Mouse (Mus musculus) limb, embryonic 11.5 days (tissue): ENCODE measurements around the gene Bcl9. TPM values are rescaled to one million over a fixed set of nuclear protein-coding genes. Genes with fewer than 3 reads are reported as not detected.

Experiments used
- ATAC-seq: fragments of 200-750 bp; cut with Nextera tagmentation; 2 replicates; pipeline ENCODE4 v1.8.0; 2017; ENCODE audit warnings: low read depth; ENCODE audit not compliant: insufficient number of reproducible peaks, low FRiP score, low TSS enrichment
- DNase-seq: peaks from one replicate; pipeline ENCODE4 v3.0.0-alpha.2; 2015; ENCODE audit warnings: low spot score
- H3K27ac ChIP-seq: fragments of 300-500 bp; sonication (generic); replicated peaks from 2 replicates; pipeline ENCODE4 v1.5.1; 2014; ENCODE audit warnings: low read depth, mild to moderate bottlenecking, low read length
- H3K27me3 ChIP-seq: fragments of 300-500 bp; sonication (generic); 2 replicates; pipeline ENCODE4 v1.6.1; 2014; ENCODE audit warnings: mild to moderate bottlenecking, low read length, mixed read lengths; ENCODE audit not compliant: control insufficient read depth, insufficient read depth
- H3K36me3 ChIP-seq: fragments of 300-500 bp; sonication (generic); 2 replicates; pipeline ENCODE4 v1.6.1; 2014; ENCODE audit warnings: mild to moderate bottlenecking, low read length, moderate library complexity, mixed read lengths; ENCODE audit not compliant: control insufficient read depth, insufficient read depth
- H3K4me1 ChIP-seq: fragments of 300-500 bp; sonication (generic); 2 replicates; pipeline ENCODE4 v1.6.1; 2014; ENCODE audit warnings: low read length, mixed read lengths; ENCODE audit not compliant: control insufficient read depth, insufficient read depth
- H3K4me2 ChIP-seq: fragments of 300-500 bp; sonication (generic); 2 replicates; pipeline ENCODE4 v1.6.1; 2014; ENCODE audit warnings: low read depth, mild to moderate bottlenecking, moderate library complexity; ENCODE audit not compliant: severe bottlenecking
- H3K4me3 ChIP-seq: fragments of 300-500 bp; sonication (generic); 2 replicates; pipeline ENCODE4 v1.5.1; 2014; ENCODE audit warnings: low read depth, low read length
- H3K9ac ChIP-seq: fragments of 300-500 bp; sonication (generic); 2 replicates; pipeline ENCODE4 v1.6.1; 2014; ENCODE audit warnings: mild to moderate bottlenecking, low read length
- H3K9me3 ChIP-seq: fragments of 300-500 bp; sonication (generic); 2 replicates; pipeline ENCODE4 v1.6.1; 2016; ENCODE audit warnings: low read length; ENCODE audit not compliant: control insufficient read depth
- WGBS: fragments of 180-500 bp; shearing (Covaris S2); extraction: QIAGEN DNeasy Blood & Tissue Kit; methylation state at CpG from one replicate; pipeline ENCODE4 v1.1.7; 2014; 5-methylcytosine and 5-hydroxymethylcytosine counted together
- polyA plus RNA-seq: library from polyadenylated mRNA; unstranded; fragments of >200 nt; fragmentation: Nextera tagmentation; extraction: Ambion mirVana; gene quantifications from 2 replicates; pipeline ENCODE4 v1.2.1, GENCODE M21; 2014

Bcl9 gene
- polyA plus RNA-seq, 1 experiment from 2014 or later = 76.8 TPM

DNA sequence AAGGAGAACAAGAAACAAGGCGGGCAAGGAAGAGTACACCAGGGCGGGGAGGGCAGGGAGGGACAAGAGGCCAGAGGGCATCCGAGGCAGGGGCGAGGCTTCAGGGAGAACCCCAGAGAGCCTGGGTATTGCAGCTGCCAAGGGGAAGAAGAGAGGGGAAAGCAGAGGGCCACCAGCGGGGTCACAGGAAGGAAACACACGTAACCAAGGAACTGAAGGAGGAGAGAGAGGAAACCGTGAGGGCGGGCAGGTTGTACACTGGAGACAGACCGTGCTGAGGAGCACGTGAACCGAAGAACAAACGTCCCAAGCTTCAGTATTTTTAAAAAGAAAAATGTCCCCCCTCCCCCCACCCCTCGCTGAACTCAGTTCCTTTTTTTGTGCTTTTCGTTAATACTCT lies 93.8 kb downstream of the Bcl9 start:
- WGBS = 83% methylated on average over 14 of the region's 14 CpGs
- H3K4me3 ChIP-seq = no peak overlapping the region
- no peak overlapping the region for H3K4me2 ChIP-seq
- H3K27ac ChIP-seq = no peak overlapping the region
- no peak for ATAC-seq
- H3K9me3 ChIP-seq = no peaks in the 10 kb centered on the region
- DNase-seq = no peak
- no peaks in the 10 kb centered on the region for H3K27me3 ChIP-seq
- H3K36me3 ChIP-seq = peaks cover 19% of the 10 kb centered on the region
- no peaks in the 10 kb centered on the region for H3K4me1 ChIP-seq
- H3K9ac ChIP-seq = no peak overlapping the region

- Histone ChIP-seq H3K4me2 (no peak overlapping the region), H3K4me1 (no peaks in the 10 kb centered on the region), H3K27me3 (no peaks in the 10 kb centered on the region), H3K36me3 (peaks cover 9% of the 10 kb centered on the region; the same call in 1 of the 2 replicates), H3K4me3 (no peak overlapping the region), H3K9me3 (no peaks in the 10 kb centered on the region), H3K9ac (no peak overlapping the region), H3K27ac (no peak overlapping the region)
- DNase-seq = peak; percentile 84
- ATAC-seq = no peak
- WGBS = 37% methylated on average over 5 of the region's 5 CpGs
These were observed 95.8 kb downstream of the Bcl9 start for GRCm38 (mm10) chr3:97201943-97202342.

GRCm38 (mm10) chr3:97199261-97199660 lies 98.5 kb downstream of the Bcl9 start:
- 22% methylated on average over 4 of the region's 4 CpGs for WGBS
- H3K4me2 ChIP-seq = no peak overlapping the region
- no peak overlapping the region for H3K27ac ChIP-seq
- H3K4me1 ChIP-seq = no peaks in the 10 kb centered on the region
- no peak for DNase-seq
- no peaks in the 10 kb centered on the region for H3K9me3 ChIP-seq
- no peaks in the 10 kb centered on the region for H3K36me3 ChIP-seq
- H3K27me3 ChIP-seq = no peaks in the 10 kb centered on the region
- H3K9ac ChIP-seq = no peak overlapping the region
- no peak for ATAC-seq
- no peak overlapping the region for H3K4me3 ChIP-seq

GRCm38 (mm10) chr3:97196571-97196970 lies 101.1 kb downstream of the Bcl9 start:
- H3K9ac ChIP-seq = no peak overlapping the region
- no peaks in the 10 kb centered on the region for H3K27me3 ChIP-seq
- no peaks in the 10 kb centered on the region for H3K36me3 ChIP-seq
- no peak overlapping the region for H3K4me3 ChIP-seq
- ATAC-seq = no peak
- no peak overlapping the region for H3K4me2 ChIP-seq
- no peak overlapping the region for H3K27ac ChIP-seq
- WGBS = 88% methylated on average over 8 of the region's 8 CpGs
- H3K4me1 ChIP-seq = peaks cover 4% of the 10 kb centered on the region; the same call in 1 of the 2 replicates
- no peak for DNase-seq
- no peaks in the 10 kb centered on the region for H3K9me3 ChIP-seq

GRCm38 (mm10) chr3:97185098-97185860 lies 112.4 kb downstream of the Bcl9 start:
- Histone ChIP-seq H3K4me1 (no peaks in the 10 kb centered on the region), H3K27ac (no peak overlapping the region), H3K27me3 (peaks cover 2% of the 10 kb centered on the region; the same call in 1 of the 2 replicates), H3K4me3 (no peak overlapping the region), H3K9me3 (no peaks in the 10 kb centered on the region), H3K36me3 (no peaks in the 10 kb centered on the region), H3K9ac (no peak overlapping the region), H3K4me2 (no peak overlapping the region)
- DNase-seq (peak; percentile 79), ATAC-seq (peak; percentile 62; the same call in 1 of the 2 replicates)
- WGBS = 43% methylated on average over 10 of the region's 10 CpGs

- H3K9me3 ChIP-seq = no peaks in the 10 kb centered on the region
- DNase-seq = no peak
- no peaks in the 10 kb centered on the region for H3K4me1 ChIP-seq
- no peak for ATAC-seq
- H3K9ac ChIP-seq = no peak overlapping the region
- WGBS = 51% methylated on average over 3 of the region's 3 CpGs
- H3K4me2 ChIP-seq = no peak overlapping the region
- no peaks in the 10 kb centered on the region for H3K36me3 ChIP-seq
- H3K27me3 ChIP-seq = peaks cover 2% of the 10 kb centered on the region; the same call in 1 of the 2 replicates
- no peak overlapping the region for H3K27ac ChIP-seq
- H3K4me3 ChIP-seq = no peak overlapping the region
These were observed 113.9 kb downstream of the Bcl9 start for GRCm38 (mm10) chr3:97183810-97184209.

DNA sequence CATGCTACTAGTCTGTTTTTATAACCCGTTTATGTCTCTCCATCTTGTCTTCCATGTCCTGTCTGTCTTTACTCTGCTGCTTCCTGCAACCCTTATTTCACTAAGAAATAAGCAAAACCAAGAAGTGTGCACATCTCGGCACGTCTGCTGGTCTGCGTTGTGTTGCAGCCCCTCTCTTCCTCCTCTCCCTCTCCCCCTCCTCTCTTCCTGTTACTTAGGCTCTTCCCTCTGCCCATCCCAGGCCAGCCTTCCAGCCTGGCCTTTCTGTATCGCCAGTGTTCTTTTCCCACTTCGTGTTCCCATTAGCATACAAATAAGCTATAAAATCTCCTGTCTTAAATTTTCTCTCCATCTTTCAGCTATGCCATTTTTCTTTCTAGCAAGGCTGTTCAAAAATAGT lies 117.2 kb downstream of the Bcl9 start:
- Histone ChIP-seq H3K9me3 (no peaks in the 10 kb centered on the region), H3K27ac (no peak overlapping the region), H3K27me3 (peaks cover 2% of the 10 kb centered on the region; the same call in 1 of the 2 replicates), H3K4me2 (no peak overlapping the region), H3K4me1 (no peaks in the 10 kb centered on the region), H3K4me3 (no peak overlapping the region), H3K36me3 (no peaks in the 10 kb centered on the region), H3K9ac (no peak overlapping the region)
- DNase-seq = no peak
- 62% methylated on average over 6 of the region's 6 CpGs for WGBS
- no peak for ATAC-seq

DNA sequence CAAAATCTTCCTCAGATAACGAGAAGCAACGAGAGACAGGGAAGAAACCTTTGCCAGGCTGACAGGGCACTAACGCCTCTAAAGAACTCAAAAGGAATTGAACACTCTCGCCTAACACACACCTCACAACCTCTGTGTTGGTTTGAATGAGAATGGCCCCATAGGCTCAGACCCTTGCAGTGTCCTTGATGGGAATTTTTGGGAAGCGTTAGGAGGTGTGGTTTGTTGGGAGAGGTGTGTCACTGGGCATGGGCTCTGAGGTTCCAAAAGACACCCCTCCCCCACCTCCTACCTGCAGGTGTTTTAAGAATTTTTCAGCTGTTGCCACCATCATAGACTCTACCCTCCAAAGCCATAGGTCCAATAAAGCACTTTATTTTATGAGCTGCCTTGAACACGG lies 118.8 kb downstream of the Bcl9 start:
- no peak for DNase-seq
- no peak overlapping the region for H3K9ac ChIP-seq
- H3K9me3 ChIP-seq = no peaks in the 10 kb centered on the region
- no peaks in the 10 kb centered on the region for H3K4me1 ChIP-seq
- ATAC-seq = 0 out of 2 replicates have a peak, but pooled peaks have one; percentile 35
- no peak overlapping the region for H3K4me3 ChIP-seq
- H3K27ac ChIP-seq = no peak overlapping the region
- H3K36me3 ChIP-seq = no peaks in the 10 kb centered on the region
- H3K4me2 ChIP-seq = no peak overlapping the region
- 62% methylated on average over 6 of the region's 6 CpGs for WGBS
- peaks cover 2% of the 10 kb centered on the region; the same call in 1 of the 2 replicates for H3K27me3 ChIP-seq
